Mouse (Mus musculus): ENCODE results near the gene Gm10337. TPM values are rescaled to one million over a fixed set of nuclear protein-coding genes. Genes with fewer than 3 reads are reported as not detected.

Gm10337 gene
- total RNA-seq, 1 experiment from 2014 or later = not detected

GRCm38 (mm10) chr15:102532106-102532900 is 28.8 kb downstream of the Gm10337 start:
- ATAC-seq (ENCODE audit: extremely low read depth, insufficient number of reproducible peaks, low FRiP score, poor library complexity, severe bottlenecking) = no peak

GRCm38 (mm10) chr15:102533926-102534325 is 30.4 kb downstream of the Gm10337 start:
- ATAC-seq (ENCODE audit: extremely low read depth, insufficient number of reproducible peaks, low FRiP score, poor library complexity, severe bottlenecking) = no peak

- ATAC-seq (ENCODE audit: extremely low read depth, insufficient number of reproducible peaks, low FRiP score, poor library complexity, severe bottlenecking) = no peak
Measured at GRCm38 (mm10) chr15:102544801-102545200, 41.3 kb downstream of the Gm10337 start.

GRCm38 (mm10) chr15:102546246-102546645 is 42.7 kb downstream of the Gm10337 start:
- no peak for ATAC-seq (ENCODE audit: extremely low read depth, insufficient number of reproducible peaks, low FRiP score, poor library complexity, severe bottlenecking)

GRCm38 (mm10) chr15:102546677-102547427 is 43.3 kb downstream of the Gm10337 start:
- ATAC-seq (ENCODE audit: extremely low read depth, insufficient number of reproducible peaks, low FRiP score, poor library complexity, severe bottlenecking) = no peak

GRCm38 (mm10) chr15:102547478-102547877 is 44.0 kb downstream of the Gm10337 start:
- no peak for ATAC-seq (ENCODE audit: extremely low read depth, insufficient number of reproducible peaks, low FRiP score, poor library complexity, severe bottlenecking)

- no peak for ATAC-seq (ENCODE audit: extremely low read depth, insufficient number of reproducible peaks, low FRiP score, poor library complexity, severe bottlenecking)
Measured at GRCm38 (mm10) chr15:102552599-102552998, 49.1 kb downstream of the Gm10337 start.

Other genes starting within 250 kb of the Gm10337 start
- gene Rarg, start 246.2 kb upstream of the Gm10337 start, total RNA-seq (2017) = 28.2 and 38.3 TPM in 2 replicates
- gene Gm9918, start 233.2 kb upstream of the Gm10337 start, total RNA-seq (2017) = 0.49 TPM in 1 of 2 replicates, not detected in the other
- gene Mfsd5, start 224.3 kb upstream of the Gm10337 start, total RNA-seq (2017) = 21.6 and 22.6 TPM in 2 replicates
- 1.2 and 6.1 TPM in 2 replicates for gene Espl1, start 207.5 kb upstream of the Gm10337 start, total RNA-seq (2017)
- gene Pfdn5, start 177.6 kb upstream of the Gm10337 start, total RNA-seq (2017) = 495 and 562 TPM in 2 replicates
- gene Myg1, start 172.0 kb upstream of the Gm10337 start, total RNA-seq (2017) = 44.2 and 56.0 TPM in 2 replicates
- gene Aaas, start 153.0 kb upstream of the Gm10337 start, total RNA-seq (2017) = 46.0 and 50.6 TPM in 2 replicates
- not detected in 2 replicates for gene Sp7, start 136.5 kb upstream of the Gm10337 start, total RNA-seq (2017)
- 105 and 109 TPM in 2 replicates for gene Sp1, start 97.6 kb upstream of the Gm10337 start, total RNA-seq (2017)
- gene Amhr2, start 58.4 kb upstream of the Gm10337 start, total RNA-seq (2017) = 0.74 and 1.2 TPM in 2 replicates
- 272 and 296 TPM in 2 replicates for gene Prr13, start 44.7 kb upstream of the Gm10337 start, total RNA-seq (2017)
- 144 TPM in 2 replicates for gene Pcbp2, start 33.2 kb upstream of the Gm10337 start, total RNA-seq (2017)
- gene Map3k12, start 13.3 kb downstream of the Gm10337 start, total RNA-seq (2017) = 0.93 and 1.2 TPM in 2 replicates
- gene Tarbp2, start 14.5 kb downstream of the Gm10337 start, total RNA-seq (2017) = 29.1 and 34.6 TPM in 2 replicates
- gene Npff, start 21.2 kb downstream of the Gm10337 start, total RNA-seq (2017) = 1.4 and 6.1 TPM in 2 replicates
- gene Gm28047, start 121.3 kb downstream of the Gm10337 start, total RNA-seq (2017) = not detected in 2 replicates
- gene Atf7, start 121.7 kb downstream of the Gm10337 start, total RNA-seq (2017) = 61.0 and 74.3 TPM in 2 replicates
- 19.3 and 20.7 TPM in 2 replicates for gene Atp5g2, start 168.6 kb downstream of the Gm10337 start, total RNA-seq (2017)
- 73.4 and 97.1 TPM in 2 replicates for gene Calcoco1, start 218.5 kb downstream of the Gm10337 start, total RNA-seq (2017)